Mouse (Mus musculus) spleen, adult 2 months (tissue): ENCODE data around the gene Gm20388.

ENCODE experiments used
- CTCF ChIP-seq: fragments of 200-500 bp; IDR thresholded peaks from 2 replicates; pipeline ENCODE4 v1.5.1; 2011; ENCODE audit warnings: mild to moderate bottlenecking, inconsistent platforms; ENCODE audit not compliant: insufficient read depth, insufficient read length, insufficient replicate concordance; ENCODE audit errors: extremely low read depth
- POLR2A ChIP-seq: fragments of 200-500 bp; IDR thresholded peaks from 2 replicates; pipeline ENCODE4 v1.6.1; 2011; ENCODE audit warnings: low read depth, low read length, inconsistent platforms

- TF ChIP-seq CTCF (no peak), POLR2A (no peak)
These were observed 633.5 kb downstream of the Gm20388 start for GRCm38 (mm10) chr8:120544155-120544554.
